Mouse (Mus musculus) bone marrow macrophage, adult 2 months (primary cell): ENCODE measurements around the gene Leng8. TPM values are rescaled to one million over a fixed set of nuclear protein-coding genes. Genes with fewer than 3 reads are reported as not detected.

ENCODE experiments used
- H3K27ac ChIP-seq: 2 replicates; pipeline ENCODE4 v1.5.1; 2012; ENCODE audit warnings: low read depth, low read length; ENCODE audit not compliant: insufficient read depth
- H3K4me1 ChIP-seq: 2 replicates; pipeline ENCODE4 v1.6.1; 2012; ENCODE audit warnings: low read length; ENCODE audit not compliant: control insufficient read depth, insufficient read depth
- H3K4me3 ChIP-seq: 2 replicates; pipeline ENCODE4 v1.5.1; 2012; ENCODE audit warnings: mild to moderate bottlenecking, low read length, moderate library complexity; ENCODE audit not compliant: insufficient read depth
- CTCF ChIP-seq: IDR thresholded peaks from 2 replicates; pipeline ENCODE4 v1.5.1; 2012; ENCODE audit warnings: low read depth, mild to moderate bottlenecking, low read length, moderate library complexity
- POLR2A ChIP-seq: IDR thresholded peaks from 2 replicates; pipeline ENCODE4 v1.6.1; 2012; ENCODE audit warnings: mild to moderate bottlenecking, low read depth, low read length, borderline replicate concordance
- polyA plus RNA-seq: library from polyadenylated mRNA; stranded (reverse); fragments of >200 nt; gene quantifications from 2 replicates; pipeline ENCODE4 v1.2.4, GENCODE M21; 2012; ENCODE audit not compliant: missing spikeins, insufficient read depth, insufficient read length

Leng8 gene
- polyA plus RNA-seq, 1 experiment = 126 TPM

- H3K4me1 ChIP-seq = no peaks in the 10 kb centered on the region
- H3K27ac ChIP-seq = no peak overlapping the region
- no peak overlapping the region for H3K4me3 ChIP-seq
- TF ChIP-seq POLR2A = no peak
- TF ChIP-seq CTCF = no peak
These were observed 11.5 kb upstream of the Leng8 start for GRCm38 (mm10) chr7:4125306-4125705.

- TF ChIP-seq POLR2A (no peak), CTCF (no peak)
- Histone ChIP-seq H3K27ac (no peak overlapping the region), H3K4me3 (no peak overlapping the region), H3K4me1 (0 out of 2 replicates have a peak, but pooled peaks cover 4% of the 10 kb centered on the region)
These were observed 9.7 kb upstream of the Leng8 start for GRCm38 (mm10) chr7:4126992-4127785.

GRCm38 (mm10) chr7:4127894-4128293 lies 8.9 kb upstream of the Leng8 start:
- TF ChIP-seq CTCF = no peak
- no peak for TF ChIP-seq POLR2A
- 0 out of 2 replicates have a peak, but pooled peaks cover 4% of the 10 kb centered on the region for H3K4me1 ChIP-seq
- no peak overlapping the region for H3K4me3 ChIP-seq
- H3K27ac ChIP-seq = no peak overlapping the region

- Histone ChIP-seq H3K4me3 (no peak overlapping the region), H3K4me1 (peaks cover 6% of the 10 kb centered on the region), H3K27ac (no peak overlapping the region)
- TF ChIP-seq POLR2A (no peak), CTCF (no peak)
These were observed 8.0 kb upstream of the Leng8 start for GRCm38 (mm10) chr7:4128860-4129259.

GRCm38 (mm10) chr7:4130686-4131452 lies 6.0 kb upstream of the Leng8 start:
- Histone ChIP-seq H3K27ac (no peak overlapping the region), H3K4me1 (peaks cover 17% of the 10 kb centered on the region), H3K4me3 (no peak overlapping the region)
- TF ChIP-seq CTCF (peak; percentile 83), POLR2A (no peak)

GRCm38 (mm10) chr7:4131964-4132363 lies 4.9 kb upstream of the Leng8 start:
- TF ChIP-seq POLR2A (no peak), CTCF (no peak)
- H3K4me3 ChIP-seq = no peak overlapping the region
- H3K4me1 ChIP-seq = peaks cover 17% of the 10 kb centered on the region

GRCm38 (mm10) chr7:4132581-4132980 lies 4.3 kb upstream of the Leng8 start:
- Histone ChIP-seq H3K4me1 (peaks cover 17% of the 10 kb centered on the region), H3K27ac (no peak overlapping the region), H3K4me3 (no peak overlapping the region)
- no peak for TF ChIP-seq POLR2A
- TF ChIP-seq CTCF = no peak

More at GRCm38 (mm10) chr7:4131964-4132363, 4.9 kb upstream of the Leng8 start:
- H3K27ac ChIP-seq = no peak overlapping the region

GRCm38 (mm10) chr7:4132998-4133397 lies 3.8 kb upstream of the Leng8 start:
- TF ChIP-seq POLR2A = no peak
- TF ChIP-seq CTCF = no peak
- Histone ChIP-seq H3K4me1 (peaks cover 19% of the 10 kb centered on the region), H3K27ac (no peak overlapping the region), H3K4me3 (no peak overlapping the region)

- TF ChIP-seq CTCF (no peak), POLR2A (no peak)
- Histone ChIP-seq H3K4me3 (no peak overlapping the region), H3K4me1 (peaks cover 22% of the 10 kb centered on the region), H3K27ac (no peak overlapping the region)
These were observed 1.9 kb upstream of the Leng8 start for GRCm38 (mm10) chr7:4134911-4135310.

GRCm38 (mm10) chr7:4136404-4136770 lies 452 bp upstream of the Leng8 start:
- peaks cover 18% of the 10 kb centered on the region for H3K4me1 ChIP-seq
- peak overlapping the region; percentile 94 for H3K4me3 ChIP-seq
- no peak for TF ChIP-seq CTCF
- no peak for TF ChIP-seq POLR2A
- H3K27ac ChIP-seq = peak overlapping the region; percentile 27
